Mouse (Mus musculus) hindbrain, embryonic 14.5 days (tissue): ENCODE data around the gene Gucy2g. TPM values are rescaled to one million over a fixed set of nuclear protein-coding genes. Genes with fewer than 3 reads are reported as not detected.

ENCODE experiments used
- ATAC-seq: fragments of 200-750 bp; cut with Nextera tagmentation; 2 replicates; pipeline ENCODE4 v1.8.0; 2017; ENCODE audit warnings: moderate number of reproducible peaks, mild to moderate bottlenecking, moderate TSS enrichment, moderate library complexity; ENCODE audit not compliant: low FRiP score
- DNase-seq: peaks from one replicate; pipeline ENCODE4 v3.0.0-alpha.2; 2015; ENCODE audit warnings: low spot score
- H3K27ac ChIP-seq: fragments of 300-500 bp; sonication (generic); 2 replicates; pipeline ENCODE4 v1.5.1; 2014; ENCODE audit warnings: mild to moderate bottlenecking, moderate library complexity
- H3K27me3 ChIP-seq: fragments of 300-500 bp; sonication (generic); 2 replicates; pipeline ENCODE4 v1.6.1; 2014; ENCODE audit warnings: mild to moderate bottlenecking, low read length, mixed read lengths; ENCODE audit not compliant: control insufficient read depth, insufficient read depth
- H3K36me3 ChIP-seq: fragments of 300-500 bp; sonication (generic); replicated peaks from 2 replicates; pipeline ENCODE4 v1.6.1; 2014; ENCODE audit not compliant: control insufficient read depth, insufficient read depth
- H3K4me1 ChIP-seq: fragments of 300-500 bp; sonication (generic); replicated peaks from 2 replicates; pipeline ENCODE4 v1.6.1; 2014; ENCODE audit warnings: antibody characterized with exemption, low read length, mixed read lengths; ENCODE audit not compliant: control insufficient read depth, insufficient read depth
- H3K4me2 ChIP-seq: fragments of 300-500 bp; sonication (generic); replicated peaks from 2 replicates; pipeline ENCODE4 v1.6.1; 2014; ENCODE audit warnings: mild to moderate bottlenecking, moderate library complexity
- H3K4me3 ChIP-seq: fragments of 300-500 bp; sonication (generic); replicated peaks from 2 replicates; pipeline ENCODE4 v1.5.1; 2014; ENCODE audit warnings: mild to moderate bottlenecking, low read length
- H3K9ac ChIP-seq: fragments of 300-500 bp; sonication (generic); 2 replicates; pipeline ENCODE4 v1.6.1; 2014
- H3K9me3 ChIP-seq: fragments of 300-500 bp; sonication (generic); 2 replicates; pipeline ENCODE4 v1.6.1; 2016; ENCODE audit warnings: low read length; ENCODE audit not compliant: control insufficient read depth
- WGBS: fragments of 180-500 bp; shearing (Covaris S2); extraction: QIAGEN DNeasy Blood & Tissue Kit; methylation state at CpG from one replicate; pipeline ENCODE4 v1.1.7; 2014; 5-methylcytosine and 5-hydroxymethylcytosine counted together
- polyA plus RNA-seq: library from polyadenylated mRNA; unstranded; fragments of >200 nt; fragmentation: Nextera tagmentation; extraction: Ambion mirVana; gene quantifications from 2 replicates; pipeline ENCODE4 v1.2.1, GENCODE M21; 2014

Gene Gucy2g
- polyA plus RNA-seq, 1 experiment from 2014 or later, result 0.09 TPM

GRCm38 (mm10) chr19:55216876-55217275, 24.2 kb downstream of the Gucy2g start:
- Histone ChIP-seq H3K9ac (no peak overlapping the region), H3K36me3 (no peaks in the 10 kb centered on the region), H3K4me3 (no peak overlapping the region), H3K27ac (no peak overlapping the region), H3K4me1 (no peaks in the 10 kb centered on the region), H3K9me3 (no peaks in the 10 kb centered on the region), H3K4me2 (no peak overlapping the region), H3K27me3 (no peaks in the 10 kb centered on the region)
- no peak for DNase-seq
- no peak for ATAC-seq
- WGBS, result 88% methylated on average over 4 of the region's 4 CpGs

GRCm38 (mm10) chr19:55213617-55214340, 27.3 kb downstream of the Gucy2g start:
- Histone ChIP-seq H3K27me3 (no peaks in the 10 kb centered on the region), H3K4me3 (no peak overlapping the region), H3K27ac (no peak overlapping the region), H3K36me3 (no peaks in the 10 kb centered on the region), H3K4me1 (no peaks in the 10 kb centered on the region), H3K4me2 (no peak overlapping the region), H3K9me3 (no peaks in the 10 kb centered on the region), H3K9ac (no peak overlapping the region)
- WGBS, result 85% methylated on average over 12 of the region's 12 CpGs
- no peak for ATAC-seq
- no peak for DNase-seq

DNA sequence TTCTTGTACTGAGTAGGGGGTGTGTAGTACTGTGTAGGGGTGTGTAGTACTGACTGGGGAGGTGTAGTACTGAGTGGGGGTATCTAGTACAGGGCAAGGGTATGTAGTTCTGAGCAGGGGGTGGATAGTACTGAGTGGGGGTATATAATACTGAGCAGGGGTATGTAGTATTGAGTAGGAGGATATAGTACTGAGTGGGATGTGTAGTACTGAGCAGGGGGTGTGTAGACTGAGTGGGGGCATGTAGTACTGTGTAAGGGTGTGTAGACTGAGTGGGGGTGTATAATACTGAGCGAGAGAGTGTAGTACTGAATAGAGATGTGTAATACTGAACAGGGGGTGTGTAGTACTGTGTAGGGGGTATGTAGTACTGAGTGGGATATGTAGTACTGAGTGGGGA, 29.3 kb downstream of the Gucy2g start:
- no peak for DNase-seq
- H3K27ac ChIP-seq, result no peak overlapping the region
- H3K36me3 ChIP-seq, result no peaks in the 10 kb centered on the region
- no peaks in the 10 kb centered on the region for H3K4me1 ChIP-seq
- WGBS, result 87% methylated on average over 1 of the region's 1 CpGs
- no peak; the same call in 1 of the 2 replicates for ATAC-seq
- H3K4me3 ChIP-seq, result no peak overlapping the region
- H3K9ac ChIP-seq, result no peak overlapping the region
- H3K27me3 ChIP-seq, result no peaks in the 10 kb centered on the region
- H3K9me3 ChIP-seq, result no peaks in the 10 kb centered on the region
- no peak overlapping the region for H3K4me2 ChIP-seq

- Histone ChIP-seq H3K27ac (no peak overlapping the region), H3K4me1 (no peaks in the 10 kb centered on the region), H3K4me3 (no peak overlapping the region), H3K27me3 (no peaks in the 10 kb centered on the region), H3K4me2 (no peak overlapping the region), H3K9ac (no peak overlapping the region), H3K36me3 (no peaks in the 10 kb centered on the region), H3K9me3 (no peaks in the 10 kb centered on the region)
- WGBS, result 86% methylated on average over 3 of the region's 3 CpGs
- no peak for ATAC-seq
- no peak for DNase-seq
Observed at GRCm38 (mm10) chr19:55209084-55209483, 32.0 kb downstream of the Gucy2g start.

- H3K27me3 ChIP-seq, result no peaks in the 10 kb centered on the region
- WGBS, result 81% methylated on average over 4 of the region's 4 CpGs
- H3K36me3 ChIP-seq, result no peaks in the 10 kb centered on the region
- H3K27ac ChIP-seq, result no peak overlapping the region
- H3K4me3 ChIP-seq, result no peak overlapping the region
- H3K9ac ChIP-seq, result no peak overlapping the region
- ATAC-seq (no peak), DNase-seq (no peak)
- no peaks in the 10 kb centered on the region for H3K9me3 ChIP-seq
- H3K4me2 ChIP-seq, result no peak overlapping the region
- no peaks in the 10 kb centered on the region for H3K4me1 ChIP-seq
Observed at GRCm38 (mm10) chr19:55208654-55209053, 32.4 kb downstream of the Gucy2g start.

GRCm38 (mm10) chr19:55207746-55208538, 33.1 kb downstream of the Gucy2g start:
- Histone ChIP-seq H3K27ac (no peak overlapping the region), H3K4me3 (no peak overlapping the region), H3K9me3 (no peaks in the 10 kb centered on the region), H3K4me1 (no peaks in the 10 kb centered on the region), H3K27me3 (no peaks in the 10 kb centered on the region), H3K36me3 (no peaks in the 10 kb centered on the region), H3K4me2 (no peak overlapping the region), H3K9ac (no peak overlapping the region)
- 67% methylated on average over 25 of the region's 25 CpGs for WGBS
- DNase-seq (no peak), ATAC-seq (no peak)

GRCm38 (mm10) chr19:55207205-55207604, 33.8 kb downstream of the Gucy2g start:
- no peak overlapping the region for H3K4me2 ChIP-seq
- H3K27me3 ChIP-seq, result no peaks in the 10 kb centered on the region
- no peaks in the 10 kb centered on the region for H3K36me3 ChIP-seq
- no peaks in the 10 kb centered on the region for H3K4me1 ChIP-seq
- no peaks in the 10 kb centered on the region for H3K9me3 ChIP-seq
- H3K4me3 ChIP-seq, result no peak overlapping the region
- DNase-seq (no peak), ATAC-seq (no peak)
- H3K27ac ChIP-seq, result no peak overlapping the region
- no peak overlapping the region for H3K9ac ChIP-seq
- 56% methylated on average over 6 of the region's 6 CpGs for WGBS

GRCm38 (mm10) chr19:55206482-55207138, 34.4 kb downstream of the Gucy2g start:
- H3K9me3 ChIP-seq, result no peaks in the 10 kb centered on the region
- 39% methylated on average over 8 of the region's 8 CpGs for WGBS
- no peak for ATAC-seq

DNA sequence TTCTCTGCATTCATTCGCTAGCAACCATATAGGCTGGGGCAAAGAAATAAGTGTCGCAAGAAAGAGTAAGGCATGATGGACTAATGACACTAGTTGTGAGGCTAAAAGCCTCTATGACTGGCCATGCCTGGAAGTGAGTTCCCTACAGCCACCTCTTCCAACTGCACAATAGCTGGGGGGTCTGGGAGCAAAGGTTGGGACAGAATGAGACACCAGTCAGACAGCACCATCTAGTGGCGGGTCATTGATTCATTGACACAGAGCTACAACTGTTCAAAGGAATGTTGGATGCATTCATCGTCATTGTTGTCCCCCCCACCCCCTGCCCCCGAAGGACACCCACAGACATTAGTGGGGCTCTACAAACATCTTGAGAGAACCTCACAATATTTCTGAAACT, 42.7 kb downstream of the Gucy2g start:
- no peaks in the 10 kb centered on the region for H3K4me1 ChIP-seq
- no peaks in the 10 kb centered on the region for H3K36me3 ChIP-seq
- WGBS, result 32% methylated on average over 5 of the region's 5 CpGs
- no peaks in the 10 kb centered on the region for H3K27me3 ChIP-seq
- no peak overlapping the region for H3K4me3 ChIP-seq
- peak overlapping the region; percentile 28; the same call in 1 of the 2 replicates for H3K4me2 ChIP-seq
- no peak overlapping the region for H3K9ac ChIP-seq
- DNase-seq, result peak; percentile 78
- no peaks in the 10 kb centered on the region for H3K9me3 ChIP-seq
- no peak overlapping the region for H3K27ac ChIP-seq
- peak; percentile 69; the same call in 1 of the 2 replicates for ATAC-seq

More at GRCm38 (mm10) chr19:55206482-55207138, 34.4 kb downstream of the Gucy2g start:
- no peaks in the 10 kb centered on the region for H3K27me3 ChIP-seq
- H3K4me1 ChIP-seq, result no peaks in the 10 kb centered on the region
- H3K27ac ChIP-seq, result no peak overlapping the region
- H3K4me3 ChIP-seq, result no peak overlapping the region
- DNase-seq, result peak; percentile 91
- no peak overlapping the region for H3K4me2 ChIP-seq
- no peaks in the 10 kb centered on the region for H3K36me3 ChIP-seq
- H3K9ac ChIP-seq, result no peak overlapping the region
